ENCODE assay signal across 27 mouse cellular contexts in the genomic region with DNA sequence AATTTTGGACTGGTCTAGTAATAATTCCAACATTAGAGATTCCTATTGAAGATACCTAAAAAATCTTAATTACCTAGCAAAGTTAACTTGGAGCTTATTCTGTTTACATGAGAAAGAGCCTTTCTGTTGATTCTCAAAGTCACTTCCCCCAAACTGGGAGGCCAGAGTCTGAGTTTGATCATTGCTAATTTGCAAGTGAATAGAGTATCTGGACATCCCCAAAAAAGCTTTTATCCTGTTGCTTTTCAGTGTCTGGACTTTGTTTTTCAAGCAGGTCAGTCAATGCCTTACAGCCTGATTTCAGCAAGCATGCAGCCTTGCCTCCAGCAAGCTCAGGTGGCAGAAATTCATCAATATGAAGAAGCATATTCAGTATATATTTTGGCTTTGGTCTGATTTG. TPM values are rescaled to one million over a fixed set of nuclear protein-coding genes. Genes with fewer than 3 reads are reported as not detected.
"Had no signal": no experiment of that assay in that cellular context is flagged by ENCODE, and none has a peak within 500 bp of the region (broad histone marks: within the 10 kb centered on the region; RNA-seq: fewer than 3 reads in every experiment).

No protein-coding gene starts in this region.

- H3K36me3 ChIP-seq: midbrain, embryonic 10.5 days; midbrain, embryonic 12.5 days; neural tube, embryonic 13.5 days; neural tube, embryonic 15.5 days had no signal

- H3K27ac ChIP-seq: midbrain, embryonic 10.5 days; midbrain, embryonic 12.5 days; neural tube, embryonic 13.5 days; neural tube, embryonic 15.5 days had no signal

- H3K27me3 ChIP-seq: midbrain, embryonic 12.5 days; neural tube, embryonic 13.5 days; neural tube, embryonic 15.5 days had no signal

- H3K9me3 ChIP-seq: neural tube, embryonic 15.5 days had no signal

- H3K4me3 ChIP-seq: midbrain, embryonic 10.5 days; midbrain, embryonic 12.5 days; myocyte; neural tube, embryonic 13.5 days; neural tube, embryonic 15.5 days had no signal

- H3K4me1 ChIP-seq: midbrain, embryonic 10.5 days; midbrain, embryonic 12.5 days; neural tube, embryonic 13.5 days; neural tube, embryonic 15.5 days had no signal

- DNase-seq: lung, adult 18-20 months; lung, embryonic 14.5 days; lung, postnatal 10 days; lung, postnatal 4 days; midbrain, embryonic 14.5 days; retina, postnatal 1 day; right cerebral cortex, adult 18-20 months; right cerebral cortex, postnatal 25 days; right cerebral cortex, postnatal 4 days; spleen, adult 18-20 months; thymus, adult 18-20 months; thymus, postnatal 14 days; thymus, postnatal 36 days had no signal

RNA-seq across cellular contexts. Expression of a gene that starts 51.2 kb away (rescaled TPM):
- total RNA-seq: megakaryocyte, adult 5-6 weeks; megakaryocyte-erythroid progenitor cell, adult 5-6 weeks had no signal
- polyA plus RNA-seq: lung, embryonic 14.5 days; lung, embryonic 16.5 days; midbrain, embryonic 10.5 days; midbrain, embryonic 12.5 days; midbrain, embryonic 14.5 days; midbrain, embryonic 16.5 days; myocyte; neural tube, embryonic 11.5 days; neural tube, embryonic 13.5 days; neural tube, embryonic 15.5 days; small intestine, adult 2 months; stomach, embryonic 14.5 days; stomach, embryonic 16.5 days; thymus, postnatal 0 days had no signal
